Mouse (Mus musculus): ENCODE data around the gene Zfr. TPM values are rescaled to one million over a fixed set of nuclear protein-coding genes. Genes with fewer than 3 reads are reported as not detected.

Zfr gene
- 107 TPM in 2 replicates for polyA plus RNA-seq (2012; rRNA removed)

DNA sequence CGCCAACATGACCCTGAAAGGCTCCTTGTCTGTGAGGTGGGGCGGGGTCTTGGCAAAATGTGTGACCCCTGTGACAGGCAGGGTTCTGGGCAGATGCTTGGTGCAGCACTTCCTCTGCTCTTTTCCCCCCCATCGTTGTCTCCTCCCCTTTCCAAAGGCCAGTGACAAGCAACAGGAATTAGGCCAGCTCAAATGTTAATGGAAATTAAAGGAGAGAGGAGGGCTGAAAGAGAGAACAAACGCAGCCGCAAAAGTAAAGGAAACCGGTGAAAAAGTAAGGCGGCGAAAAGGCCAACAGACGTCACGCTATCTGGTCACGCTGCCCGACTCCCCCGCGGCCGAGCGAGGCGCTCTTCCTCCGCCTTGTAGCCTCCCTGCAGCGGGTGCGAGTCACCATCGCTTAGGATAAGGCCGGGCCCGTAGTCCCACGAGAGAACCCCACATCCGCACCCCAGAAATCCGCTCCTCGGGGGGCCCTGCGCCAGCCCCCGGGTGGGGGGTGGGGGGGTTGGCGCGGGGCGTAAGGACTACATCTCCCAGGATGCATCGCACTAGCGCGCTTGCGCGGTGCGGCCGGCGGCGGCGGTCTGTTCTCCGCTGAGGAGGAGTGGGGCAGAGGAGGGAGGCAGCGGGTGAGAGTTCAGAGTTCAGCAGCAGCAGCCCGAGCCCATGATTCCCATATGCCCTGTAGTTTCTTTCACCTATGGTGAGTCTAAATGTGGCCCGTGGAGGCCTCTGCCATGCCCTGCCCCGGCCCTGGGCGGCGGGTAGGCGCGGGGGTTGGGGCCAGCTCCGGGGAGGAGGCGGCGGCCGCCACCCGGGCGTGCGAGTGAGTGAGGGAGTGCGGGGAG lies at the start of gene Zfr:
Gene Zfr, plus strand, starts transcription at position 590 of the 851 bp plus-strand sequence.
- peak; percentile 94 for DNase-seq
- Histone ChIP-seq H3K4me3 (replicated peaks; ENCODE audit: extremely low read depth, low read depth, low read length) (peak within 1 kb of the TSS; percentile 98), H3K4me1 (ENCODE audit: control insufficient read depth, insufficient read depth, low read length) (peaks cover 7% of the 10 kb centered on the region)
- TF ChIP-seq CTCF (IDR thresholded peaks at IDR 0.05; ENCODE audit: insufficient read depth, low read length): 0 out of 2 replicates have a peak, but pooled peaks have one; percentile 5
- peak; percentile 91 for TF ChIP-seq POLR2A (IDR thresholded peaks at IDR 0.05; ENCODE audit: borderline replicate concordance, extremely low read depth, low read depth, low read length)
- under 1% methylated on average over 59 of the region's 59 CpGs for WGBS

DNA sequence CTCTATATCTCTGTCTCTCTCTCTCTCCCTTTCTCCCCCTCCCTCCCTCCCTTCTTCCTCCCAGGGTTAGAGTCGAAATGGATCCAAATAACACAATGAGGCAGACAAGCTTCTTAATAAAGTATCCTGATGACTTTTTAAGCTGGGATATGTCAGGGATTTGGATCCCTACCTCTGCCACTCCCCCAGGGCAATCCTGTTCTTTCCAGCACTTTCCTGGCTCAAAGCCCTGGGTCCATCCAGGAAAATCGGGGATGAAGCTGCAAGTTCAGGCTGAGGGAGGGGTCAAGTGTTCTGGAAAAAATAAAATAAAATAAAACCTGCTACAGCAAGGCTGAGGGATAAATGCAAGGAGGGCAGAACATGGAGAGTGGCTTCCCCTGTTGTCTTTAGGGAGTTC lies 49.7 kb upstream of the Zfr start:
- 52% methylated on average over 2 of the region's 2 CpGs for WGBS
- no peak overlapping the region for H3K4me3 ChIP-seq (replicated peaks; ENCODE audit: extremely low read depth, low read depth, low read length)
- TF ChIP-seq CTCF (IDR thresholded peaks at IDR 0.05; ENCODE audit: insufficient read depth, low read length) (no peak), POLR2A (IDR thresholded peaks at IDR 0.05; ENCODE audit: borderline replicate concordance, extremely low read depth, low read depth, low read length) (no peak)
- no peak for DNase-seq
- peaks cover 12% of the 10 kb centered on the region; the same call in 1 of the 2 replicates for H3K4me1 ChIP-seq (ENCODE audit: control insufficient read depth, insufficient read depth, low read length)

DNA sequence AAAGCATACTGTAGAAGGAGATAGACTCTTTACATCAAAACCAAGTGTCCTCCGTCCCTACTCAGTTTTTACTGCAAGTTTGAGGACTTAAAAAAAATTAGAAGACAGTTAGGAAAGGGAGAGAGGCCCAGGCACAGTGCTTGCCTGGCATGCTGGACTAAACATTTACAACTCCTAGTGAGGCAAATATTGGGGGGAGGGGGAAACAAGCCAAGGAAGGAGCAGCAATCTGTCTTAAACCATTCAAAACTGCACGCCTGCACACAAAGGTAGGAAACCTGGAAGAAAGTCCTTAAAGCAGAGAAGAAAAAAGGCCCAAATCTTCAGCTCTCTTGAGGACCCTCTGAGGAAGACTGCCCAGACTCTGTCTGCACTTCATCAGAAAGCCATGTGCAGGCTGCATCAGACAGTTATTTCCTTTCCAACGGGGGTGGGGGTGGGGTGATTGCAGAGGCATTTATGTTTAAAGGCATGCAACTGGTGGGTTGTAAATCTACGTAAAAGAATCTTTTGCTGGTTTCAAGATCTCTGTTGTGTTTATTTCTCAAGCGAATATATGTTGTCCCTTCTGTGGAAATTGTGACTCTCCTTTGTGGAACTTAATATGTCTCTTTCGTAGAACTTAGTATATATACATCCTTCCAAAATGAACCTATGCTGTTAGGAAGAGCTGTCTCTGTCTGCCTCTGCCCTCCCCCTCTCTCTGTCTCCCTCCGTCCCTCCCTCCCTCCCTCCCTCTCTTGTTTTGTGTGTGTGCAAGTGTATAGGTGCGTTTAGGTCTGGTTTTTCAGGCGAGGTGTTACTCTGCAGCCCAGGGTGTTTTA lies 49.0 kb upstream of the Zfr start:
- 63% methylated on average over 9 of the region's 9 CpGs for WGBS
- H3K4me3 ChIP-seq (replicated peaks; ENCODE audit: extremely low read depth, low read depth, low read length): no peak overlapping the region
- TF ChIP-seq CTCF (IDR thresholded peaks at IDR 0.05; ENCODE audit: insufficient read depth, low read length) (no peak), POLR2A (IDR thresholded peaks at IDR 0.05; ENCODE audit: borderline replicate concordance, extremely low read depth, low read depth, low read length) (no peak)
- H3K4me1 ChIP-seq (ENCODE audit: control insufficient read depth, insufficient read depth, low read length): peaks cover 12% of the 10 kb centered on the region; the same call in 1 of the 2 replicates
- DNase-seq: no peak

DNA sequence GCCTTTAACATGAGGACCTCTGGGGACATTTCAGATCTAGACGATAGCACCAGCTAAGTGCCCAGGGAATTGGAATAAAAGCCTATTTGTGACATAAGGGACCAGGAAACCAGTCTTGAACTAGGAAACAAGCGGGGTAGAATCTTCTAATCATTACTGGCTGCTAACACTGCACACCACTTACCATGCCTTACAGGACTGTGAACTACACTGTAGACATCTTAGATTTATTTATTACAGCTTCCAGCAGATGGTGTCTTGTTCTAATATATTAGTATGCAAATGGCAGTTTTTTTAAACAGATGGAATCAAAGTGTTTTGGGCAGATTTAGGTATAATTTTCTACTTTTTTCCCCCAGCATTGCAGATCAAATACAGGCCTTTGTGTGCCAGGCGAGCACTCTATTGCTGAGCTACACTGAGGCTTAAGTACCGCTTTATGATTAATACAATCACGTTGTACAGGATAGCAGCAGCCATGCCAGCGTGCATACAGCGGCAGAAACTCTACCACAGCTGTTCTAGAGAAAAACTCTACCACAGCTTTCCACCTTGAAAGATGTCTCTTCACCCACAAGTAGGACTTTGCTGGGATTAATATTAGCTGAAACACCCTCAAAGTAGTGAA lies 44.8 kb upstream of the Zfr start:
- WGBS: 89% methylated on average over 7 of the region's 7 CpGs
- TF ChIP-seq POLR2A (IDR thresholded peaks at IDR 0.05; ENCODE audit: borderline replicate concordance, extremely low read depth, low read depth, low read length) (no peak), CTCF (IDR thresholded peaks at IDR 0.05; ENCODE audit: insufficient read depth, low read length) (no peak)
- H3K4me1 ChIP-seq (ENCODE audit: control insufficient read depth, insufficient read depth, low read length): no peaks in the 10 kb centered on the region
- H3K4me3 ChIP-seq (replicated peaks; ENCODE audit: extremely low read depth, low read depth, low read length): no peak overlapping the region
- no peak for DNase-seq

DNA sequence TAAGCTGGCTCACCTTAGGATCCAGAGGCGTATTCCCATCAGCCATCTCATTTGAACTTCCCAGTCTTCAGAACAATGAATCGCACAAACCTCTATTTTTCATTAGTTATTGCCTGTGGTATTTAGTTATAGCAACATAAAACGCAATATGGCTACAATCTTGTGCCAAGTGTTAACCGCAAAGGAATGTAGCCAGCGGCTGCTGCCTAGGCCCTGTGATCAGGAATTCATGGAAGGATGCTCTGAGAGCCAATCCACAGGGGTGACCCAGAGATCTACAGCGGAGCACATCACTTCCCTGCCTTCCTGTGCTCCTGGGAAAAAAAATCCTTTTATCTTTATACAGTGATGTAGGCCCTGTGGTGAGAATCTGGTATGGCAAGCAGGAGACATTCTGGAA lies 43.2 kb upstream of the Zfr start:
- no peak for DNase-seq
- Histone ChIP-seq H3K4me1 (ENCODE audit: control insufficient read depth, insufficient read depth, low read length) (no peaks in the 10 kb centered on the region), H3K4me3 (replicated peaks; ENCODE audit: extremely low read depth, low read depth, low read length) (no peak overlapping the region)
- 82% methylated on average over 6 of the region's 6 CpGs for WGBS
- no peak for TF ChIP-seq CTCF (IDR thresholded peaks at IDR 0.05; ENCODE audit: insufficient read depth, low read length)
- TF ChIP-seq POLR2A (IDR thresholded peaks at IDR 0.05; ENCODE audit: borderline replicate concordance, extremely low read depth, low read depth, low read length): no peak

DNA sequence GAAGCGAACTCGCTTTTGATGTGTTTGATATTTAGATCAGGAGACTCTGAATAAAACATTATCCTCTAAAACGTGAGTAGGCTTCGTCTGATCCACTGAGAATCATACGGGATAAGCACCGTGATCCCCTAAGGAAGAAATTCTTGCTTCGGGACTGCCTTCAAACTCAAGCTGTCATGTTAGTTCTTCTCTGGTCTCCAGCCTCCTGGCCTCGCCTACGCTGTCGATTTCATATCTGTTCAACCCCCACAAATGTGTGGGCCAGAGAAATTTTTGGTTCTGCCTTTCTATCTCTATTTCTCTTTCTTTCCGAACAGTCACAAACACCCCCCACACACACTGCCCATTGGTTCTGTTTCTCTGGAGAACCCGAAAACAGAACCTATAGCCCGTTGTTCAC lies 35.3 kb upstream of the Zfr start:
- no peak overlapping the region for H3K4me3 ChIP-seq (replicated peaks; ENCODE audit: extremely low read depth, low read depth, low read length)
- WGBS: 93% methylated on average over 13 of the region's 13 CpGs
- no peak for DNase-seq
- TF ChIP-seq CTCF (IDR thresholded peaks at IDR 0.05; ENCODE audit: insufficient read depth, low read length): no peak
- TF ChIP-seq POLR2A (IDR thresholded peaks at IDR 0.05; ENCODE audit: borderline replicate concordance, extremely low read depth, low read depth, low read length): no peak
- no peaks in the 10 kb centered on the region for H3K4me1 ChIP-seq (ENCODE audit: control insufficient read depth, insufficient read depth, low read length)

DNA sequence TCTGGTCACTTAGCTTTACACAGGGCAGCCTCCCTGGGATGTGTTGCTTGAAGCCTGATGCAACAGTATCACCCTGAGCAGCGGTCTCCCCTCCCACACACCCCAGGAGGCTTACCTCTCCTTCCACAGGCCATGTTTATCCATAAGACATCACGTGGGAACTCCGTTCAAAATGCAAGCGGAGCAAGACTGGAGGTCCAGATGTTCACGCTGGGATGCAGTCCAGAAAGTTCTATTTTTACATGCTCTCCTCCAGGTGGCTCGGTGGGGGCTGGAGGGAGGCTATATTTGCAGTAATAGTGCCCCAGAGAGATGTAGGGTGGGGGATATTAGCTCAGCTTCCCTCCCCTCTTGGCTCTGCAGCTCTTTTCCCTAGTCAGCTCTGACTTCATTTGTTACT lies 33.5 kb upstream of the Zfr start:
- 58% methylated on average over 6 of the region's 6 CpGs for WGBS
- DNase-seq: no peak
- Histone ChIP-seq H3K4me1 (ENCODE audit: control insufficient read depth, insufficient read depth, low read length) (no peaks in the 10 kb centered on the region), H3K4me3 (replicated peaks; ENCODE audit: extremely low read depth, low read depth, low read length) (no peak overlapping the region)
- no peak for TF ChIP-seq CTCF (IDR thresholded peaks at IDR 0.05; ENCODE audit: insufficient read depth, low read length)
- TF ChIP-seq POLR2A (IDR thresholded peaks at IDR 0.05; ENCODE audit: borderline replicate concordance, extremely low read depth, low read depth, low read length): no peak

DNA sequence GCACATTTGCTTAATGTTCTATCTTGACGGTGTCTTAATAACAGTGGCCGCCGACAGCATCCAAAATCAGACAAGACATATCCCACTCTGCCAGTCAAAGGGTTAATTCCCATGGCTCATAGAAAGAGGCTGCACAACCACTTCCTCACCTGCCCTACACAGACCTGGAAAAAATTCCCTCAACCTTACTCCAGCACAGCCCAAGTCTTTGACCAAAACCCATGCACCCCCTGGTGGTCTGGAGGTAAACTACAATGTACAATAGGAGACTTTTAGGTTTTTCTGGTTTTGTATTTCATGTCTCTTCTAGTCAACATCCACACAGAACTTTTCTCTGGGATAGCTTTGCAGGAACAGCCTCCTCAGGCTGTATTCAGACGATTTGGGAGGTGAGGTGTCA lies 32.8 kb upstream of the Zfr start:
- peak; percentile 63 for TF ChIP-seq CTCF (IDR thresholded peaks at IDR 0.05; ENCODE audit: insufficient read depth, low read length)
- no peak for TF ChIP-seq POLR2A (IDR thresholded peaks at IDR 0.05; ENCODE audit: borderline replicate concordance, extremely low read depth, low read depth, low read length)
- Histone ChIP-seq H3K4me1 (ENCODE audit: control insufficient read depth, insufficient read depth, low read length) (no peaks in the 10 kb centered on the region), H3K4me3 (replicated peaks; ENCODE audit: extremely low read depth, low read depth, low read length) (no peak overlapping the region)
- DNase-seq: peak; percentile 54
- WGBS: 76% methylated on average over 4 of the region's 4 CpGs

DNA sequence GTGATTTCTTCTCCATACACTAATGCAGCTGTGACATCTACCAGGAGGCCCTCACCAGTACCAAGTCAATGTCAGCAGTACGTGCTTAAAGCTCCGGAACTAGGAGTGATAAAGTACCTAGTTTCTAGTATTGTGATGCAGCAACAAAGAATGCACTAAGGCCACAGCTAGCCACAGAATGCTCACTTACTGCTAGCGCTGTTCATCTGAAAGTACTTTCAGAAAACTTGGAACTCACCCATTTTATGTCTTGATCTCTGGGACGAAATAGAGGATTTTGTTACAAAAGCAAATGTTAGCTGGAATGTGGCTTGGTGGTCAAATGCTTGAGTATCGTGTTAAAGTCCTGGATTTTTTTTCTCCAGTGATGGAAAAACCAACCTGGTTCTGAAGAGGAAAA lies 30.0 kb upstream of the Zfr start:
- DNase-seq: no peak
- H3K4me3 ChIP-seq (replicated peaks; ENCODE audit: extremely low read depth, low read depth, low read length): no peak overlapping the region
- 63% methylated on average over 5 of the region's 5 CpGs for WGBS
- H3K4me1 ChIP-seq (ENCODE audit: control insufficient read depth, insufficient read depth, low read length): no peaks in the 10 kb centered on the region
- TF ChIP-seq CTCF (IDR thresholded peaks at IDR 0.05; ENCODE audit: insufficient read depth, low read length) (no peak), POLR2A (IDR thresholded peaks at IDR 0.05; ENCODE audit: borderline replicate concordance, extremely low read depth, low read depth, low read length) (no peak)
